Mouse (Mus musculus) urinary bladder, postnatal 10 days (tissue): Measurements from ENCODE around the gene Kcne1.

Experiments used
- DNase-seq: peaks from one replicate; pipeline ENCODE4 v3.0.0; 2022; ENCODE audit warnings: low spot score

Kcne1 gene

GRCm38 (mm10) chr16:92307947-92308346 is 51.3 kb downstream of the Kcne1 start:
- no peak for DNase-seq

GRCm38 (mm10) chr16:92305519-92305918 is 53.7 kb downstream of the Kcne1 start:
- DNase-seq = no peak

- DNase-seq = no peak
These were observed 56.8 kb downstream of the Kcne1 start for GRCm38 (mm10) chr16:92302506-92302905.

GRCm38 (mm10) chr16:92301989-92302388 is 57.3 kb downstream of the Kcne1 start:
- DNase-seq = no peak

GRCm38 (mm10) chr16:92301412-92301806 is 57.9 kb downstream of the Kcne1 start:
- DNase-seq = no peak

- DNase-seq = peak; percentile 80
These were observed 58.4 kb downstream of the Kcne1 start, which contains the start of gene Smim11 for GRCm38 (mm10) chr16:92300649-92301411. TSS of gene Smim11 (plus strand) at chr16:92301286.
